Mouse (Mus musculus) heart, embryonic 12.5 days (tissue): Measurements from ENCODE around the gene Dars. TPM values are rescaled to one million over a fixed set of nuclear protein-coding genes. Genes with fewer than 3 reads are reported as not detected.
"Not testable (repeated sequence)": the region's sequence is repeated elsewhere in the genome, so short reads cannot be mapped to it uniquely, and the experiment has no call there.

ENCODE experiments used
- ATAC-seq: fragments of 200-750 bp; cut with Nextera tagmentation; 2 replicates; pipeline ENCODE4 v1.8.0; 2017; ENCODE audit warnings: moderate TSS enrichment, moderate library complexity; ENCODE audit not compliant: insufficient number of reproducible peaks, low FRiP score
- H3K27ac ChIP-seq: fragments of 300-500 bp; sonication (generic); 2 replicates; pipeline ENCODE4 v1.5.1; 2016; ENCODE audit warnings: mild to moderate bottlenecking, moderate library complexity; ENCODE audit not compliant: poor library complexity, severe bottlenecking
- H3K27me3 ChIP-seq: fragments of 300-500 bp; sonication (generic); replicated peaks from 2 replicates; pipeline ENCODE4 v1.6.1; 2016; ENCODE audit warnings: mild to moderate bottlenecking, moderate library complexity
- H3K36me3 ChIP-seq: fragments of 300-500 bp; sonication (generic); 2 replicates; pipeline ENCODE4 v1.6.1; 2016; ENCODE audit warnings: mild to moderate bottlenecking, moderate library complexity
- H3K4me1 ChIP-seq: fragments of 300-500 bp; sonication (generic); replicated peaks from 2 replicates; pipeline ENCODE4 v1.6.1; 2016; ENCODE audit warnings: mild to moderate bottlenecking
- H3K4me2 ChIP-seq: fragments of 300-500 bp; sonication (generic); 2 replicates; pipeline ENCODE4 v1.6.1; 2016; ENCODE audit warnings: mild to moderate bottlenecking, moderate library complexity
- H3K4me3 ChIP-seq: fragments of 300-500 bp; sonication (generic); 2 replicates; pipeline ENCODE4 v1.5.1; 2016; ENCODE audit warnings: mild to moderate bottlenecking
- H3K9ac ChIP-seq: fragments of 300-500 bp; sonication (generic); 2 replicates; pipeline ENCODE4 v1.6.1; 2016; ENCODE audit warnings: mild to moderate bottlenecking, moderate library complexity
- H3K9me3 ChIP-seq: fragments of 300-500 bp; sonication (generic); replicated peaks from 2 replicates; pipeline ENCODE4 v1.6.1; 2016; ENCODE audit warnings: mild to moderate bottlenecking, moderate library complexity
- WGBS: fragments of 180-500 bp; shearing (Covaris S2); methylation state at CpG from one replicate; pipeline ENCODE4 v1.1.7; 2016; 5-methylcytosine and 5-hydroxymethylcytosine counted together
- polyA plus RNA-seq: library from polyadenylated mRNA; unstranded; fragments of >200 nt; fragmentation: Nextera tagmentation; extraction: Ambion mirVana; gene quantifications from 2 replicates; pipeline ENCODE4 v1.2.1, GENCODE M21; 2016

Dars gene
- polyA plus RNA-seq, 1 experiment from 2014 or later = 110 TPM

DNA sequence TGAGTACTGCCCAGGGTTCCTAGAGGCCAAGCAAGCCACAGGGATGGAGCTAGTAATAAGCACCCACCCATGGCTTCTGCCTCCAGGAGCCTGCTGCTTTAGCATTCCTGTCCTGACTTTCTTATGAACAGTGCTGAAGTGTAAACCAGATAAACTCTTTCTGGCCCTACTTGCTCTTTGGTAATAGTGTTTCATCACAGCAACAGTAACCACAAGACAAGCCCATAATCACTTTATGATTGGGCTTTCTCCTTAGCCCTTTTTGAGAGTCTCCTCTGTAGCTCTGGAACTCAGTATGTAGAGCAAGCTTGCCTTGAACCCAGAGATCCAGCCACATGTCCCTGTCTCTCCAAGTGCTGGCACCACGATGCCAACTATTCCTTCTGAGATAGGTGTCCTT lies 86.9 kb downstream of the Dars start:
- H3K27ac ChIP-seq = no peak overlapping the region
- no peak overlapping the region for H3K4me3 ChIP-seq
- no peaks in the 10 kb centered on the region for H3K9me3 ChIP-seq
- H3K36me3 ChIP-seq = peaks cover 77% of the 10 kb centered on the region
- no peak overlapping the region for H3K4me2 ChIP-seq
- no peak for ATAC-seq
- 94% methylated on average over 1 of the region's 1 CpGs for WGBS
- no peaks in the 10 kb centered on the region for H3K27me3 ChIP-seq
- no peak overlapping the region for H3K9ac ChIP-seq
- no peaks in the 10 kb centered on the region for H3K4me1 ChIP-seq

GRCm38 (mm10) chr1:128328218-128328617 lies 89.0 kb downstream of the Dars start, which contains the start of gene Lct:
Lct (minus strand) TSS chr1:128328318.
- WGBS = 70% methylated on average over 3 of the region's 3 CpGs
- no peaks in the 10 kb centered on the region for H3K9me3 ChIP-seq

GRCm38 (mm10) chr1:128327165-128327564 lies 90.0 kb downstream of the Dars start:
- no peaks in the 10 kb centered on the region for H3K27me3 ChIP-seq
- no peak overlapping the region for H3K4me3 ChIP-seq
- WGBS = 79% methylated on average over 1 of the region's 1 CpGs
- ATAC-seq = no peak
- peaks cover 13% of the 10 kb centered on the region for H3K4me1 ChIP-seq
- H3K4me2 ChIP-seq = no peak overlapping the region
- H3K36me3 ChIP-seq = peaks cover 51% of the 10 kb centered on the region
- no peaks in the 10 kb centered on the region for H3K9me3 ChIP-seq
- no peak overlapping the region for H3K9ac ChIP-seq
- no peak overlapping the region for H3K27ac ChIP-seq

More at GRCm38 (mm10) chr1:128328218-128328617, 89.0 kb downstream of the Dars start, which contains the start of gene Lct:
- H3K4me1 ChIP-seq = peaks cover 9% of the 10 kb centered on the region
- no peak for ATAC-seq
- no peak within 1 kb of the TSS for H3K9ac ChIP-seq
- peaks cover 61% of the 10 kb centered on the region for H3K36me3 ChIP-seq
- no peaks in the 10 kb centered on the region for H3K27me3 ChIP-seq
- no peak within 1 kb of the TSS for H3K27ac ChIP-seq
- no peak within 1 kb of the TSS for H3K4me3 ChIP-seq
- H3K4me2 ChIP-seq = no peak within 1 kb of the TSS

DNA sequence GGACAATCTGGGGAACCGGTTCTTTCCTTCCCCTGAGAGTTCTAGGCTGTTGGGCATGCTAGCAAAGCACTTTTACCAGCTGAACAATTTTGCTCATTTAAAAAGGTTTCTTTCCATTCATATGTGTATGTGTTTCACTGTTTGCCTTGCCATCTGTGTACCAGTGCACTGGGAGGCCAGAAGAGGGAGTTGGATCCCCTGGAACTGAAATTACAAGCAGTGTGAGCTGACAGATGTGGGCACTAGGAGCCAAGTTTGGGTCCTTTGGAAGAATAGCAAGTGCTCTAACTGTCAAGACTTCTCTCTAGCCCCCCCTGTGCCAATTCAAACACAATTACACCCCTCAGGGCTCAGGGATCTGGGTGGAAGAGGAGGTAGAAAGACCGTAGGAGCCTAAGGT lies 92.4 kb downstream of the Dars start:
- ATAC-seq = no peak
- H3K27me3 ChIP-seq = no peaks in the 10 kb centered on the region
- WGBS = 85% methylated on average over 2 of the region's 2 CpGs
- peaks cover 27% of the 10 kb centered on the region for H3K36me3 ChIP-seq
- no peaks in the 10 kb centered on the region for H3K9me3 ChIP-seq
- H3K9ac ChIP-seq = no peak overlapping the region
- H3K4me1 ChIP-seq = peaks cover 13% of the 10 kb centered on the region
- no peak overlapping the region for H3K4me2 ChIP-seq
- H3K27ac ChIP-seq = no peak overlapping the region
- H3K4me3 ChIP-seq = no peak overlapping the region

DNA sequence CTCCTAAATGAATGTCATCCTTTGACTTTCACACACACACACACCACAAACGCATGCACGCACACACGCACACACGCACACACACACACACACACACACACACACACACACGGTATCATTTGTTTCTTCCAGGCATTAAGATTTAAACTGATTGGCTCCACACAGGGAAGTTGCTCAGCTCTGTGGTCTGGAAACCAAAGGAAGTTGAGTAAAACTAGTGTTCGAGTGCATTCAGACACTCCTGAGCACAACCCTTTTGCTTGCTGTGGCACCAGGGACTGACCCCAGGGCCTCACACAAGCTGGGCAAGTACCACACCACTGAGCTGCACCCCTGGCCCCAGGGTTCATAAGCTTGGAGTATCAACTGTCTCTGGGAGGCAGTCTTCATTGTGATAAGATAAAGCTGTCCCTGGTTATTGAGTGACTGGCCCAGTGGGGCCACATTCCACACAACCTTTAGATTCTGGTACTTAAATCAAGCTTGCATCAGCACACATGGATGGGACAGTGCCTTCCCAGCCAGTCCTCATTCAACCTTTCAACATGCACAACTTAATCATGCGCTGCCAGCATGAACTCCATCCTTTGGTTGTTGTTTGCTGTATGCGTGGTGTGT lies 94.0 kb downstream of the Dars start:
- H3K9ac ChIP-seq = no peak overlapping the region

DNA sequence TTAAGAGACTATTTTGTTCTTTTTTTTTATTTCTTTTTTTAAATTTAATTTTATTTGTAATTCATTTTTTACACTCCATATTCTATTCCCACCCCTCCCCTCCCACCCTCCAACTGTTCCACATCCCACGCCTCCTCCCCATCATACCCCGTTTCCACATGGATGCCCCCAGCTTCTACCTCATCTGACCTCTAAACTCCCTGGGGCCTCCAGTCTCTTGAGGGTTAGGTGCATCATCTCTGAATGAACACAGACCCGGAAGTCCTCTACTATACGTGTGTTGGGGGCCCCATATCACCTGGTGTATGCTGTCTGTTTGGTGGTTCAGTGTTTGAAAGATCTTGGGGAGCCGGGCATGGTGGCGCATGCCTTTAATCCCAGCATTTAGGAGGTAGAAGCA lies 97.9 kb downstream of the Dars start:
- H3K36me3 ChIP-seq, H3K4me2 ChIP-seq, H3K9me3 ChIP-seq, H3K27ac ChIP-seq, H3K27me3 ChIP-seq, ATAC-seq, H3K4me3 ChIP-seq, H3K9ac ChIP-seq: not testable (repeated sequence)
- H3K4me1 ChIP-seq = peaks cover 13% of the 10 kb centered on the region
- WGBS = 85% methylated on average over 6 of the region's 6 CpGs

More for the DNA sequence above, 94.0 kb downstream of the Dars start:
- H3K4me3 ChIP-seq = no peak overlapping the region
- no peak overlapping the region for H3K27ac ChIP-seq
- no peaks in the 10 kb centered on the region for H3K27me3 ChIP-seq
- no peak overlapping the region for H3K4me2 ChIP-seq
- H3K36me3 ChIP-seq = peaks cover 19% of the 10 kb centered on the region
- H3K9me3 ChIP-seq = no peaks in the 10 kb centered on the region
- WGBS = 72% methylated on average over 8 of the region's 8 CpGs
- no peak for ATAC-seq
- H3K4me1 ChIP-seq = peaks cover 13% of the 10 kb centered on the region

DNA sequence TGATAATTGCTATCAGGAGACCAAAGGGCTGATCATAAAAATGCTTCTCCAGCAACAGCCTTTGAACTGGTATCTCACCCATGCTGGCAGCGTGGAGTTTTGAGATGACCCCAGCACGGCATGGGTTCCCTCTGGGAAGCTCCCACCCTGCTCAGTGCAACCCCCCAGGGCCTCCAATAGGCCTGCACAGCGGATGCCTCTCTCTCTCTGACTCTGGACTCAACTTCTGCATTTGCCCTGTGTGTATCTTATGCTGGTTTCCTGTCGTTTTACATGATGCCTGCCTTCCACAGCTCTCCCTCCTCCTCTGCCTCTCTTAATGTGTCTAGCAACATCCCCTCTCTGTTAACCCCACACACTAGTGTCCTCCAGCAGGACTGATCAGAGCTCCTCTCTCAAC lies 102.5 kb downstream of the Dars start:
- Histone ChIP-seq H3K9ac (no peak overlapping the region), H3K36me3 (no peaks in the 10 kb centered on the region), H3K4me3 (no peak overlapping the region), H3K9me3 (no peaks in the 10 kb centered on the region), H3K4me1 (no peaks in the 10 kb centered on the region), H3K4me2 (no peak overlapping the region), H3K27ac (no peak overlapping the region), H3K27me3 (no peaks in the 10 kb centered on the region)
- ATAC-seq = no peak
- 55% methylated on average over 4 of the region's 4 CpGs for WGBS

Other genes with a start within 250 kb of the Dars start
- 65.3 and 66.3 TPM in 2 replicates for gene Ubxn4, start 173.4 kb downstream of the Dars start, polyA plus RNA-seq
- 0.05 and 0.10 TPM in 2 replicates for gene Lct, start 89.0 kb downstream of the Dars start, polyA plus RNA-seq
- gene Mcm6, start 57.7 kb downstream of the Dars start, polyA plus RNA-seq = 187 TPM in 2 replicates
- gene Cxcr4, start 174.9 kb upstream of the Dars start, polyA plus RNA-seq = 0.95 and 1.5 TPM in 2 replicates